Mouse (Mus musculus) erythroid progenitor cell, adult 5-6 weeks (primary cell): ENCODE data around the gene Tgtp1. TPM values are rescaled to one million over a fixed set of nuclear protein-coding genes. Genes with fewer than 3 reads are reported as not detected.
A peak's percentile ranks its signal among the peaks of the same experiment; 100 is the strongest.
"Not testable (repeated sequence)": the region's sequence is repeated elsewhere in the genome, so short reads cannot be mapped to it uniquely, and the experiment has no call there.

Source experiments
- ATAC-seq: replicated peaks from 2 replicates; pipeline ENCODE4 v1.8.0; 2016; ENCODE audit warnings: moderate number of reproducible peaks, mild to moderate bottlenecking, moderate TSS enrichment, inconsistent platforms; ENCODE audit not compliant: poor library complexity, low FRiP score, severe bottlenecking
- total RNA-seq, 2 experiments: library from RNA; stranded (forward) in 1 of 2; stranded (reverse) in 1 of 2; fragments of 150-400 nt in 1 of 2; fragments of 186-747, 209-891 nt in 1 of 2; gene quantifications; 2 replicates each; pipeline versions ENCODE4 v1.2.3 to v1.2.4; 2015 to 2017; ENCODE audit warnings: low replicate concordance in 2 of 2

The Tgtp1 gene
- not detected in 2 replicates for total RNA-seq (2015; ENCODE audit: low replicate concordance)
- 2.6 and 3.5 TPM in 2 replicates for total RNA-seq (2017; ENCODE audit: low replicate concordance)

- ATAC-seq: not testable (repeated sequence)
These were observed at the start of gene Tgtp1 for GRCm38 (mm10) chr11:48994018-48994417. Gene Tgtp1 (minus strand): TSS chr11:48994172.

- ATAC-seq: not testable (repeated sequence)
These were observed 18.1 kb upstream of the Tgtp1 start for GRCm38 (mm10) chr11:49012074-49012473.

- not testable (repeated sequence) for ATAC-seq
These were observed 12.8 kb upstream of the Tgtp1 start for GRCm38 (mm10) chr11:49006785-49007184.

DNA sequence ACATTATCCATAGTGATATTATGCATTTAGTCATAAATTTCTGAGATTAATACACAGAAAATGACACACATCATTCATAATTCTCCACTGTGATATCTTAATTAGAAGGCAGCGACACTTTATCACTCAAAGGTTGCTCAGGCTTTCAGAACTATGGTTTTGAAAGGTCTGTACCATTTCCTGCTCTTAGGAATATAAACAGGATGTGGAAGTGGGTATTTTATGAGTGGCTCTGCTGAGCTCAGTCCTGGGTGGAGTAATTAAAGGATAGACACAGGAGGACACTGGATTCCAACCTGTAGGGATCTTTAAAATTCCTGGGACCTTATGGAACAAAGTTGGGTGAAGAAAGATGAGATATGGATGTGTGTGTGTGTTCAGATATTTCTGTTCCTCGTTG lies 12.3 kb upstream of the Tgtp1 start:
- ATAC-seq: not testable (repeated sequence)

DNA sequence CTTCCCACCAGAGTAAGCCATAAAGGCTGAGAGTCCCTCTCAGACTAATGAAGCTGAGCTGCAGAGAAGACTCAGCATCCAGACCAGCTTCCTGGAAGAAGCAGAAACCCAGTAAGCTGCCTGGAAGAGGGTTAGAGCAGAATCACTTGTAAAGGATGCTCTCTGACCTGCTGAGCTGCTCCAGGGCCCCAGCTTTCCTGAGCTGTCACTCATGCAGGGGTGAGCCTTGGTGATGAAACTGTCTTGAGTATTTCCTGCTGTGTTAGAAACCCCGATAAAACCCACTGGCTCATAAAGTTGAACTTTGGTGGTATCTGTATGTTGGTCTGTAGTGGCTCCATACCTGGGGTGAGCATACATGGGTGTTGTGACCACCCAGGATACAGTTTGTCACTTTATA lies 6.4 kb upstream of the Tgtp1 start:
- ATAC-seq: not testable (repeated sequence)

DNA sequence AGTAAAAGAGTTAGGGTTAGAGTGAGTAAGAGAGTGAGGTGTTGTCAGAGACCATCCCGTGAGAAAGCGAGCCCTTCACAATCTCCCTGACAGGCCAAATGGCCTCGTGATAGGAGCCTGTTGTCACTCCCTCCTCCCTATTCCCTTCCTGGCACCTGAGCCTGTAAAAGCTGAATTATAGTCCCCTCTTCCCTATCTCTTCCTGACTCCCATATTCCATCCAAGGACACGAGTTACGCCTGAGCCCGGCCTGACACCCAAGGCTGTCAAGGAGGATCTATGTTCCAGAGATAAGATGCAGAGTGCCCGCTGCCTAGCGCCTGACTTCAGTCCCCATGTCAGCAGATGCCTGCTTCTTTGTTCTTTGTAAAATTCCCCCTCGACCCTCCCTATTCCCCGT lies 676 bp downstream of the Tgtp1 start:
- ATAC-seq: not testable (repeated sequence)

DNA sequence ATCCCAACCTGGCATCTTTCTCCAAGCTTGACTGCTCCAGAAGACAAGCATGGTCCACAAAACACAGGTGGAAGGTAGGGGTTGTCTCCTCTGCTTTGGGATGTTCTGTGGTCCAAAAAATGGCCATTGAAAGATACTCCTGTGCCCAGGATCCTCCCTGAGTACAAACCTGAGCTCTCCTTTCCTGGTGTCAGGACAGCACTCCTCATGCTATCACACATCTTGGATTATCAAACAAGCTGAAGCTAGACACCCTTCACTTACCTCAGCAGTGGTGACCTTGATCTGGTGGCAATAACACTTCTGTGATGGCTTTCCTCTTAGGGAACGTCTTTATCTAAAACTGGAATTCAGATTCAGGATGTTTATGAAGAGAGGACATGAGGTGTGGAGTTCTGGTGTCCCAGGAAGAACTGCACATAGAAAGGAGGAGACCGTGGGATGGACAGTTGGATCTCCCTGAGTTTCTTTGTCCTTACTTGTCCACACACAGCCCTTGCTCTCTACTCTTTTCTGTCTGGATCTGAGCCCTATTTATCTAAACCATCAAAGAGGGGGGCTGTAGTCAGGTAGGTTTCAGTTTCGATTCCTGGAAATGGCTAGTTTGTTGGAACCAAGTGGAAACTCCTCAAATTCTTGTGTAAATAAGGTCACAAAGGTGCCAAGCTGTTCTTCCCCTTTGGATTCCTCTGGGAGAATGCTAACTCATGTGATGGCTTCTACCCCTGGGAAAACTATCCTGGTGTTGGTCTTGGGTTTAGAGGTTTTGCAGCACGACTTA lies 2.0 kb downstream of the Tgtp1 start, which contains the start of gene Gm12185:
Gene Gm12185, minus strand, starts transcription at position 487 of the 781 bp plus-strand sequence.
- ATAC-seq: peak; percentile 80

DNA sequence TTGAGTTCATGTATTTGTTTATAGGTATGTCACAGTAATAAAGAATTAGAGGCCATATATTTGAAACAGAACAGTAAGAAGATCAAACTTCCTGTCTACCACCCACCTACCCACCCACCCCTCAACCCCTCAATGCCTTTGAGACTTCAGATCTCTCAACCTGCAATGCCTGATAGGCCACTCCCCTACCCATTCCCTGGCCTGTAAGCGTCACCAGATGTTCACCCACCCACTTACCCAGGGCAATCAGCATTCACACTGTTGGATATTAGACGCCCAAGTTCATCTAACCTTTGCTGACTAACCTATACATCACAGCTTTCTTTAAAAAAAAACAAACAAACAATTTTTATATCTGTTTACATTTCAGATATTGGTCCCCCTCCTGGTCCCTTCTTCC lies 4.0 kb downstream of the Tgtp1 start:
- peak; percentile 55; the same call in 1 of the 2 replicates for ATAC-seq

- ATAC-seq: not testable (repeated sequence)
These were observed 5.8 kb downstream of the Tgtp1 start for GRCm38 (mm10) chr11:48988219-48988618.

DNA sequence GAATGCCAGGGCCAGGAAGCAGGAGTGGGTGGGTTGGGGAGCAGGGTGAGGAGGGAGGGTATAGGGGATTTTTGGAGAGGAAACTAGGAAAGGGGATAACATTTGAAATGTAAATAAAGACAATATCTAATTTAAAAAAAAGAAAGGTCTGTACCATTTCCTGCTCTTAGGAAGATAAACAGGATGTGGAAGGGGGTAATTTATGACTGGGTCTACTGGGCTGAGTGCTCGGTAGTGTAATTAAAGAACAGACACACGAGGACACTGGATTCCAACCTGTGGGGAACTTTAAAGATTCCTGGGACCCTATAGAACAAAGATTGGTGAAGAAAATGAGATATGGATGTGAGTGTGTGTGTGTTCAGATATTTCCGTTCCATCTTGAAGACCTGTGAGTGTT lies 11.1 kb downstream of the Tgtp1 start:
- ATAC-seq: not testable (repeated sequence)

DNA sequence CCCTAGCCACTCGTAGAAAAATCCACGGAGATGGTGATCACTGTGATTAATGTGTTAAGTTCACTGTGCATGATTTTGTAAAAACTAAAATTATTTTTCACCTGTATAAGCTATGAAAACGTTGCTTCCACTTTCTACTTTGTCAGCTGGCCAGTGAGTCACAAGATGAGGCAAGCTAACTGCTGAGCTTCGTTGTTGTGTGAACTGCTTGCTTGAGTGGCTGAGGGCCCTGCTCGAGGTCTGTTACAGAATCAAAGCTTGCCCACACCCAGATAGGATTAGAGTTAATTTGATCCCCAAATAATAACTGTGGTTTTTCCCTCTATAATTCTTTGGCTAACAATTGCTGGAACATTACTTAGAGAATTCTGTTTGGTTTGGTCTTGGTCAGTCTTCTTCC lies 13.9 kb downstream of the Tgtp1 start:
- not testable (repeated sequence) for ATAC-seq

DNA sequence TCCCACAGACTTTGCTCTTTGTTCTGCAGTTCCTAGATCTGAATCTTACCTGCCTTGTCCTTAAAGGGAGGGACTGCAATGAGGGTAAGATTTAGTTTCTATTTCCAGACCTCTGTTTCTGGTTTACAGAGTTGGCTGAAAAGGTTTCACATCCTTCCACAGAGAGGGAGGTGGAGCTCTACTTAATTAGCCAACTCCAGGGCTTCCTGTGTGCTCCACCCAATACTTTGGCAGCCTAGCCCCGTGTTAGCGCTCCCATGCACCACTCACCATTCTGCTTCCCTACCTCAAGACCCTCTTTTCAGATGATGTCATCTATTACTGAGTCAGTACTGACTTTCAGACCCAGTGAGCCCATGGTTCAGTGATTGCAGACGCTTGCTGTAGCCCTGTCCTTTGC lies 14.7 kb downstream of the Tgtp1 start, which contains the start of gene 9930111J21Rik1:
Gene 9930111J21Rik1, minus strand, starts transcription at position 148 of the 400 bp plus-strand sequence.
- peak; percentile 56; the same call in 1 of the 2 replicates for ATAC-seq

GRCm38 (mm10) chr11:48978240-48978939 lies 15.6 kb downstream of the Tgtp1 start, which contains the start of gene Olfr56:
Gene Olfr56 (plus strand): TSS chr11:48978889.
- ATAC-seq: peak; percentile 31; the same call in 1 of the 2 replicates

- ATAC-seq: not testable (repeated sequence)
These were observed 19.3 kb downstream of the Tgtp1 start for GRCm38 (mm10) chr11:48974686-48975085.

DNA sequence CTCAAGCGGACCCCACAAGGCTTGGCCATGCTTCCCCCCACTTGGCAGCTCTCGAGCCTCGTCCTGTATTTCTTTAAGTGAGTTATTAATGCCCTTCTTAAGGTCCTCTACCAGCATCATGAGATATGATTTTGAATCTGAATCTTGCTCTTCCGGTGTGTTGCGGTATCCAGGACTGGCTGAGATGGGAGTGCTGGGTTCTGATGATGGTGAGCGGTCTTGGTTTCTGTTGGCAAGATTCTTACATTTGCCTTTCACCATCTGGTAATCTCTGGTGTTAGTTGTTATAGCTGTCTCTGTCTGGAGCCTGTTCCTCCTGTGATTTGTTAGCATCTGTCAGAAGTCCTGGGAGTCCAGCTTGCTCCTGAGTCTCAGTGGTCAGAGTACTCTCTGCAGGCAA lies 47.9 kb downstream of the Tgtp1 start, which contains the start of gene Psme2b:
Gene Psme2b, minus strand, starts transcription at position 101 of the 400 bp plus-strand sequence.
- ATAC-seq: not testable (repeated sequence)

DNA sequence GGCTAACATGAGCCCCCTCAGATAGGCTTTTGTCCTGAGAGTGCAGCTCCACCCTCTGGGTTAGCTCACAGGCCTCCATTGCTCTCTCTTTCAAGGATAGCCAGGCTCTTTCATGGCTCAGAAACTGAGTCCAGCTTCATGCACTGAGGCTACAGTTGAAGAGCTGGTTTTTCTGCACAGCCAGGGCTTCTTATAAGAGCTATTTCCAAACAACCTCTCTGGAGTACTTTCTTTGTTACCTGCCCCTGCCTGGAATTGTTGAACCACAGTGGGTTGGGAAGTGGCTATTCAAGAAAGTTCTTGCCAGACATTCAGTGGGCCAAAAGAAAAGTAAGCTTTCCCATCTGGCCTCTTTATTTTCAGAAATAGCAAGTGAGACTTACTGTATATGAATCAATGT lies 54.7 kb downstream of the Tgtp1 start:
- not testable (repeated sequence) for ATAC-seq
